Mouse (Mus musculus): ENCODE data around the gene Ube2j1. TPM values are rescaled to one million over a fixed set of nuclear protein-coding genes. Genes with fewer than 3 reads are reported as not detected.
"Not testable (repeated sequence)": the region's sequence is repeated elsewhere in the genome, so short reads cannot be mapped to it uniquely, and the experiment has no call there.

Gene Ube2j1
- total RNA-seq (2017), result 48.2 and 55.1 TPM in 2 replicates

- peak; percentile 71 for ATAC-seq (ENCODE audit: extremely low read depth, insufficient number of reproducible peaks, low FRiP score, poor library complexity, severe bottlenecking)
Measured at GRCm38 (mm10) chr4:33031195-33031960, at the start of gene Ube2j1. Gene Ube2j1 (plus strand): TSS chr4:33031416.

DNA sequence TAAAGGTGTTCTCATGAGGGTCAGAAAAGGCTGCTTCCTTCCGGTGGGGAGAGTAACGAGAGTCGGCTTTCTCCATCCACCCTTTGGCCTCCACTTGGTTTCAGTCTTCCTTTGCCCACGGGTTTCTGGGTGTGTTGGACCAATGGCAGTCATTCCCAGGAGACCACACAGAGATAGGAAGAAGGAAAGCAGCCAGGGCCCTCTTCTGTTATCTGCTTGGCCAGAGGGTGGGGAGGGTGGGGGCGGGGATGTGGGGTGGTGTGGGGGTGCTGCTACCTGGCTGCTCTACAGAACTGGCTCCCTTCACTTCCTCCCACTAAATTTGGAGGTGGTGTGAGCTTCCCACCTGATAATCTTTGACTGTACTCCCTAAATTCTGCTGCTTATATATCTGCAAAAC, 49.6 kb upstream of the Ube2j1 start:
- no peak for ATAC-seq (ENCODE audit: extremely low read depth, insufficient number of reproducible peaks, low FRiP score, poor library complexity, severe bottlenecking)

DNA sequence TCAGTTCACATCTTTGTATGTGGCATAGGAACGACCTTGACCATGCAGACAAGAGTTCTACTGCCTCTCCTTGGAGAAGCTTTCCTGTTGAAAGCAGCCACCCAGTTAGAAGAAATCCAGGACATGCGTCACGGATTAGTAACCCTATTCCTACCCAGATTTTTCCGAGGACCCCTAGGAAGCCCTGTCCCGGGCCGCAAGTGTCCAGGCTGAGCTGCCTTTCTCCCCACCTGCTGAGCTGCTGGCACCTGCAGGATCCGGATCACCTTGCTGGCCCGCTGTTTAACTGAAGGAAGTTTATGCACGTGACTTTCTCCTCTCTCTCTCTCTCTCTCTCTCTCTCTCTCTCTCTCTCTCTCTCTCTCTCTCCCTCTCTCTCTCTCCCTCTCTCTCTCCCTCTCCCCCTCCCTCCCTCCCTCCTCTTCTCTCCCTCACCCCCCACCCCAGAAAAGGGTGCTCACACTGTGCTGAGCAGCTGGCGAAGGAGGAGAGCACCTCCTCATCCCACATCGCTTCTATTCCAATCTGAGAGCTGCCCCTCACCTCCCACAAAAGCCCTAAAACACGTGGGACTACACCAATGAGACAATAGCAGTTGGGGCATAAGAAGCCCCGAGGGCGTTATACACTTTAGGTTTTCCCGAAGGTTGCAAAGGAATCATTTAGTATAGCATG, 49.0 kb upstream of the Ube2j1 start:
- ATAC-seq (ENCODE audit: extremely low read depth, insufficient number of reproducible peaks, low FRiP score, poor library complexity, severe bottlenecking), result no peak

GRCm38 (mm10) chr4:32982716-32983175, 48.5 kb upstream of the Ube2j1 start, which contains the start of gene Rragd:
Gene Rragd (plus strand): TSS chr4:32983037.
- ATAC-seq (ENCODE audit: extremely low read depth, insufficient number of reproducible peaks, low FRiP score, poor library complexity, severe bottlenecking), result no peak

DNA sequence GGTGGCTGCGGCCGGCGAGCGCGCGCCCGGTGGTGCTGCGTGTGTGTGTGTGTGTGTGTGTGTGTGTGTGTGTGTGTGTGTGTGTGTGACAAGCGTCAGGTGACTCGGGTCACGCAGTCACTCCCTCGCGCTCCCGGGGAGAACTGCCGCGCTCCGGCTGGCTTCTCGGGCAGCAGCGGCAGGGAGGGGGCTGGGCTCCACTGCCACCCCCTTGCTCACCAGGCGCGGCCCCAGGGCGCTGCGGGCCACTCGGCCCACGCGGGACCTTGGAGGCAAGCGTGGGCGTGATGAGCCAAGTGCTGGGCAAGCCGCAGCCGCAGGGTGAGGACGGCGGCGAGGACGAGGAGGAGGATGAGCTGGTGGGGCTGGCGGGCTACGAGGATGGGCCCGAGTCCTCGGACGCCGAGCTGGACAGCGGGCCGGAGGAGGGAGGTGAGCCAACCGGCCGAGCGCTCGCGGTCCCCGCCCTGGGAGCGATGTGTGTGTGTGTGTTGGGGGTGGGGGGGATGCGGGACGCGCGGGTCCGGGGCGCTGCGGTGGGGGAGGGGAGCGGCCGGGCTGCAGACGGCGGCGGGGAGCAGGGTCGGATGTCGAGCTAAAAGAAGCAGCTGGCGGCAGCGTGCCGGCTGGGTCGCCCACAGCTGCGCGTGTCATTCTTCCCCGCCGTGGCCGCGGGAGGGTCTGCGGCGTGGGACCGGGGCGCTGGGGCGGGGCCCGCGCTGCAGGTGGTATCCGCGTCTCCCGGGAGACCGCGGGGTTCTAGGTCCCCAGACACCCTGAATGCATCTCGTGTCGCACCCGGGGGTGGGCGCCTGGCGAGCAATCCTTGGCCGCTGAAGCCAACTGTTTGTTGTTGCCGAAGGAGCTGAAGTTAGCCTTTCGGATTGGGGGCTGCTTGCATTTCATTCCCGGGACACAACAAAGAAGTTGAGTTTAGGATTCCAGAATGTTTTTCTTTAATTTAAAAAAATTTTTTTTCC, 47.8 kb upstream of the Ube2j1 start:
- ATAC-seq (ENCODE audit: extremely low read depth, insufficient number of reproducible peaks, low FRiP score, poor library complexity, severe bottlenecking), result peak; percentile 30; the same call in 1 of the 2 replicates

- no peak for ATAC-seq (ENCODE audit: extremely low read depth, insufficient number of reproducible peaks, low FRiP score, poor library complexity, severe bottlenecking)
Measured at GRCm38 (mm10) chr4:32984242-32984641, 47.0 kb upstream of the Ube2j1 start.

- no peak for ATAC-seq (ENCODE audit: extremely low read depth, insufficient number of reproducible peaks, low FRiP score, poor library complexity, severe bottlenecking)
Measured at GRCm38 (mm10) chr4:32984801-32985675, 46.2 kb upstream of the Ube2j1 start.

- ATAC-seq (ENCODE audit: extremely low read depth, insufficient number of reproducible peaks, low FRiP score, poor library complexity, severe bottlenecking), result no peak
Measured at GRCm38 (mm10) chr4:32985684-32986083, 45.5 kb upstream of the Ube2j1 start.

- no peak for ATAC-seq (ENCODE audit: extremely low read depth, insufficient number of reproducible peaks, low FRiP score, poor library complexity, severe bottlenecking)
Measured at GRCm38 (mm10) chr4:32987006-32987405, 44.2 kb upstream of the Ube2j1 start.

GRCm38 (mm10) chr4:32989346-32989745, 41.9 kb upstream of the Ube2j1 start:
- ATAC-seq (ENCODE audit: extremely low read depth, insufficient number of reproducible peaks, low FRiP score, poor library complexity, severe bottlenecking), result no peak

DNA sequence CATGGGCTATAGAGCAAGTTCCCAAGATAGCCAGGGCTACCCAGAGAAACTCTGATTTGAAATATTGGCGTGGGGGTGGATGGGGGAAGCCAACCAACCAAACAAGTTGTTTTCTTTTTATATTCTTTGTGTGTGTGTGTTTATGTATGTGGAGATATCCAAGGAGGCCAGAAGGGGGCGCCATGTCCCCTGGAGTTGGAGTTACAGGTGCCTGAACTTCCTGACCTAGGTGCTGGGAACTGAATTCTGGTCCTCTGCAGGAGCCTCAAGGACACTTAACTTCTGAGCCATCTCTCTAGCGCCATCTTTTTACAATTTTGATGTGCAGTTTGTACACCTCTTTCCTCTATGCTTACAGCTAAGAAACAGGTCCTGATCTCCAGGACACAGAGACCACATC, 37.0 kb upstream of the Ube2j1 start:
- ATAC-seq (ENCODE audit: extremely low read depth, insufficient number of reproducible peaks, low FRiP score, poor library complexity, severe bottlenecking), result no peak

DNA sequence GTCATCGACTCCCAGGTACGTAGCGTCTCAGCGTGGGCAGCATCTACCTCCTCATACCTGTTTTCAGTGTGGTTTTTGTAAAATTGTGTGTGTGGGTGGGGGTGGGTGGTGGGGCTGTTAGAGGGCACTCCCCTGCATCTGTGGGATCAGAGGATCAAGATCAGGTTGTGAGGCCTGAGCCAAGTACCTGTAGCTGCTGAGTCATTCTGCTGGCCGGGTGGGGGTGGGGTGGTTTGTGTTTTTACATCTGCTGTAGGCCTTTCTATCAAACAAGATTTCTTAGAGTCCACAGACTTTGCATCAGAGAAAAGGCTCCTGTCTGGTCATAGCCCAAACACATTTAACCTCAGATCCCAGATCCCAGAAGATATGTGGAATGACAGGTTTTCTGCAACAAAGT, 35.1 kb upstream of the Ube2j1 start:
- no peak for ATAC-seq (ENCODE audit: extremely low read depth, insufficient number of reproducible peaks, low FRiP score, poor library complexity, severe bottlenecking)

GRCm38 (mm10) chr4:32997571-32997970, 33.6 kb upstream of the Ube2j1 start:
- no peak for ATAC-seq (ENCODE audit: extremely low read depth, insufficient number of reproducible peaks, low FRiP score, poor library complexity, severe bottlenecking)

- ATAC-seq (ENCODE audit: extremely low read depth, insufficient number of reproducible peaks, low FRiP score, poor library complexity, severe bottlenecking), result no peak
Measured at GRCm38 (mm10) chr4:32998996-32999395, 32.2 kb upstream of the Ube2j1 start.

GRCm38 (mm10) chr4:33002081-33002480, 29.1 kb upstream of the Ube2j1 start:
- ATAC-seq (ENCODE audit: extremely low read depth, insufficient number of reproducible peaks, low FRiP score, poor library complexity, severe bottlenecking), result no peak

GRCm38 (mm10) chr4:33005595-33006470, 25.4 kb upstream of the Ube2j1 start:
- not testable (repeated sequence) for ATAC-seq (ENCODE audit: extremely low read depth, insufficient number of reproducible peaks, low FRiP score, poor library complexity, severe bottlenecking)

DNA sequence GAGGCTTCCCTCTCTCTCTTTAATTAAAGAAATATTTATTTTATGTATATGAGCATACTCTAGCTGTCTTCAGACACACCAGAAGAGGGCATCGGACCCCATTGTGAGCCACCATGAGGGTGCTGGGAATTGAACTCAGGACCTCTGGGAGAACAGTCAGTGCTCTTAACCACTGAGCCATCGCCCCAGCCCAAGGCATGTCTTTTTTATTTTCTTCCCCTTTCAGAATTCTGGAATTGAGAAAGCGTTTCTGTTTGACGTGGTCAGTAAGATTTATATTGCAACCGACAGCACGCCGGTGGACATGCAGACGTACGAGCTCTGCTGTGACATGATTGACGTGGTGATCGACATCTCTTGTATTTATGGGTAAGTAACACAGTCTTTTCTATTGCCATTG, 24.4 kb upstream of the Ube2j1 start:
- ATAC-seq (ENCODE audit: extremely low read depth, insufficient number of reproducible peaks, low FRiP score, poor library complexity, severe bottlenecking), result no peak

Measured in neutrophil, adult 5-6 weeks (primary cell).